Mouse (Mus musculus) testis, adult 2 months (tissue): ENCODE data around the gene Tnfrsf25. TPM values are rescaled to one million over a fixed set of nuclear protein-coding genes. Genes with fewer than 3 reads are reported as not detected.

ENCODE experiments used
- H3K27ac ChIP-seq: fragments of 200-500 bp; 2 replicates; pipeline ENCODE4 v1.5.1; 2012; ENCODE audit warnings: low read depth, low read length; ENCODE audit not compliant: control insufficient read depth, insufficient read depth
- H3K27me3 ChIP-seq: fragments of 200-500 bp; 2 replicates; pipeline ENCODE4 v1.6.1; 2012; ENCODE audit warnings: mild to moderate bottlenecking, low read length, moderate library complexity; ENCODE audit not compliant: control insufficient read depth, insufficient read depth
- H3K36me3 ChIP-seq: fragments of 200-500 bp; 2 replicates; pipeline ENCODE4 v1.6.1; 2012; ENCODE audit warnings: mild to moderate bottlenecking, low read length; ENCODE audit not compliant: control insufficient read depth, insufficient read depth
- H3K4me1 ChIP-seq: fragments of 200-500 bp; 2 replicates; pipeline ENCODE4 v1.6.1; 2012; ENCODE audit warnings: low read length; ENCODE audit not compliant: control insufficient read depth, insufficient read depth
- H3K4me3 ChIP-seq: fragments of 200-500 bp; 2 replicates; pipeline ENCODE4 v1.5.1; 2012; ENCODE audit warnings: low read depth, mild to moderate bottlenecking, low read length, moderate library complexity, mixed read lengths; ENCODE audit not compliant: control insufficient read depth
- CTCF ChIP-seq: fragments of 200-500 bp; IDR thresholded peaks from 2 replicates; pipeline ENCODE4 v1.5.1; 2012; ENCODE audit warnings: low read depth, mild to moderate bottlenecking, inconsistent platforms, low read length, moderate library complexity; ENCODE audit not compliant: control insufficient read depth, insufficient read depth, insufficient replicate concordance
- POLR2A ChIP-seq: fragments of 200-500 bp; IDR thresholded peaks from 2 replicates; pipeline ENCODE4 v1.6.1; 2012; ENCODE audit warnings: low read depth, mild to moderate bottlenecking, inconsistent platforms, low read length, moderate library complexity; ENCODE audit not compliant: control insufficient read depth
- polyA plus RNA-seq: library from polyadenylated mRNA; depleted of rRNA; stranded (reverse); fragments of >200 nt; gene quantifications from 2 replicates; pipeline ENCODE4 v1.2.3, GENCODE M21; 2012; rRNA removed

The Tnfrsf25 gene
- polyA plus RNA-seq, 1 experiment: 1.5 TPM

DNA sequence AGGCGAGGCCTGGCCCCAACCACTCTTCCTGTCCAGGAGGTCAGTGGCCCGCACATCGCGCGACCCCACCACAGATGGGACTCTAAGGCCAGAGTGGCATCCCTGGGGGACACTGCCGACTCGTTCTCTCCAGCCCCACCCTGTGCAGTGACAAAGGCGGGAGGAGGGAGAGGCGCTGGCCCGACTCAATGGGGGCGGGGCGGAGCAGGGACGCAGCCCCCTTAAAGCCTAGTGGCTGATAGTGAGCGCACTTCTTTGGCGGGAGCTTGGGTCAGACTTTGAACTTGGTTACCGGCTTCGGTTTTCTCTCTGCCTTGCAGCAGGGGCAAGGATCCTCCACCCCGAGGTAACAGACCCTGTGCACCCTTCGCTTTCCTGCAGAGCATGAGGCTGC lies 43.5 kb downstream of the Tnfrsf25 start:
- no peak overlapping the region for H3K27ac ChIP-seq
- peaks cover 13% of the 10 kb centered on the region for H3K4me1 ChIP-seq
- H3K27me3 ChIP-seq: no peaks in the 10 kb centered on the region
- TF ChIP-seq POLR2A (no peak), CTCF (no peak)
- H3K36me3 ChIP-seq: no peaks in the 10 kb centered on the region
- H3K4me3 ChIP-seq: peak overlapping the region; percentile 6; the same call in 1 of the 2 replicates

DNA sequence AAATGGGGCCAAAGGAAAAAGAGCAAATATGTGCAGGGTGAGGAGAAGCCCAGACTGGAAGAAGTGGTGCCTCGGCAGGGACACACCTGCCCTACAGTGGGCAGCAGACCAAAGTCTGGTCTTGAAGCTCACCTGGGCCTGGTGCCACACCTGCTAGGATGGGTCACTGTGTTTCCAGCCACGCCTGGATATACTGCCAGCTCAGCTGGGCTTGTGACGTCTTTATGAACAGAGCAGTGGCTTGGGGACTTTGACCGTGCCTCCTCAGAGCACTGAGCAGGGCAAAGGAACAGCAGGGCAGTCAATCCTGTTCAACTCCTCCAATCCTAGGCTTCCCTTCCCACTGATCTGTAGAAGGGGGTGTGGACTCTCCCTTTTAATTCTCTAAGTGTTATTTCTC lies 45.0 kb downstream of the Tnfrsf25 start:
- H3K36me3 ChIP-seq: no peaks in the 10 kb centered on the region
- no peaks in the 10 kb centered on the region for H3K27me3 ChIP-seq
- H3K4me3 ChIP-seq: no peak overlapping the region
- TF ChIP-seq POLR2A (no peak), CTCF (no peak)
- peaks cover 13% of the 10 kb centered on the region for H3K4me1 ChIP-seq
- no peak overlapping the region for H3K27ac ChIP-seq

DNA sequence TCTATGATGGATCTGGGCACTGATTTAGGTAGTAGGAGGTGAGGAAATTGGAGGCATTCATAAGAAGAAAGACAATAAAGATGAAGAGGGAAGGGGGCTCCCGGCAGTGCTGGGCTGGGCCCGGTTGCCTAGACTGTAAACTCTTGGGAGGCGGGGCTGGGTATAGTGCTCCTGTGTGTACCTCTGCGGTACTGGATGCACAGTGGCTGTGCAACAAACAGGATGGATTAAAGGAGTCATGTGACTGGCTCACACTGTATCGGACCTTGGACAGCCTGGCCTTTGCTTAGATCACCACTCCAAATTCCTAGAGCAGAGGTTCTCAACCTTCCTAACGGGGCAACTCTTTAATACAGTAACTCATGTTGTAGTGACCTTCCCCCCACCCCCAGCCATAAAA lies 45.9 kb downstream of the Tnfrsf25 start:
- peaks cover 13% of the 10 kb centered on the region for H3K4me1 ChIP-seq
- no peak for TF ChIP-seq CTCF
- TF ChIP-seq POLR2A: no peak
- H3K27me3 ChIP-seq: no peaks in the 10 kb centered on the region
- H3K36me3 ChIP-seq: no peaks in the 10 kb centered on the region
- H3K27ac ChIP-seq: no peak overlapping the region
- H3K4me3 ChIP-seq: no peak overlapping the region

GRCm38 (mm10) chr4:152162748-152163147 lies 47.0 kb downstream of the Tnfrsf25 start:
- Histone ChIP-seq H3K36me3 (no peaks in the 10 kb centered on the region), H3K4me1 (peaks cover 11% of the 10 kb centered on the region), H3K4me3 (no peak overlapping the region), H3K27ac (no peak overlapping the region), H3K27me3 (no peaks in the 10 kb centered on the region)
- TF ChIP-seq CTCF: no peak
- TF ChIP-seq POLR2A: no peak

DNA sequence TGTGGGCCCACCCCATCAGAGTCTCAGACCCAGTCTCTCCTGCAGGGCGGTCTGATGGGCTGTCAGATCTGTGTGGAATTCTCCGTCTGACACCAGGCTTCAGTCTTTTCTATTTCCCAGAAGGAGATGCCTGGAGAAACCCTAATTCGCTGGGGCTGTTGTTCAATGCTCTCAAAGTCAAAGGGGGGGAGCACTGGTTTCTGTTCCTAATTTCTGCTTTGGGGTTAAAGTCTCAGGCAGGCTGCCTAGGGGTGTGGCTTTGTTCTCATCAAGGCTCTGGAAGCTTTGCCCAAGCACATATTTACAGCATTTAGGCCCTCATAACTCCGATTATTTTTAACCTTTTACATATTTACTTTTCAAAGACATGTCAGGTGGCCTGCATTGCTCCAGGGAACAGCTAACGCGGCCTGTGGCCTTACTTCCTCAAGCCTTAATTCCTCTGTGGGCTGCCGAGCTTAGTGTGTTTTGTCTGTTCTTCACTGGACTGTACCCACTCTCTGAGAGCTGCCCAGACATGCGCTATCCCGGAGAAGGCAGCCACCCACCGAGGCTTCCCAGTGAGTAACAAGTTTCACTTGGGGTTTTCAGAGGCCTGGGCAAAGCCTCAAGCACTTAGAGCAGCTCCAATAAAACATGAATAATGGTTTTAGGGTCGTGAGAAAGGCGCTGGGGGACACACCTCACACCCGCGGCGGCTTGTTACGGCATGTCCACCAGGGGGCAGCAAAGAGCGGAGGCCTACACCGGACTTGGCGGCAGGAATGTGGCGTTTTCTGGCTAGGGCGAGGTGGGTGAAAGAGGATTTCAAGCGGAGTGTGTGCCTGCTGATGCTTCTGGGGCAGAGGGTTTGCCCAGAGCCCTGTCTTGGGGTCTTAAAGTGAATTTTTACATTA lies 49.5 kb downstream of the Tnfrsf25 start:
- Histone ChIP-seq H3K36me3 (no peaks in the 10 kb centered on the region), H3K4me3 (peak overlapping the region; percentile 49), H3K27me3 (no peaks in the 10 kb centered on the region), H3K4me1 (no peaks in the 10 kb centered on the region; the same call in none of the 2 replicates), H3K27ac (no peak overlapping the region)
- TF ChIP-seq POLR2A (no peak), CTCF (peak; percentile 96)

DNA sequence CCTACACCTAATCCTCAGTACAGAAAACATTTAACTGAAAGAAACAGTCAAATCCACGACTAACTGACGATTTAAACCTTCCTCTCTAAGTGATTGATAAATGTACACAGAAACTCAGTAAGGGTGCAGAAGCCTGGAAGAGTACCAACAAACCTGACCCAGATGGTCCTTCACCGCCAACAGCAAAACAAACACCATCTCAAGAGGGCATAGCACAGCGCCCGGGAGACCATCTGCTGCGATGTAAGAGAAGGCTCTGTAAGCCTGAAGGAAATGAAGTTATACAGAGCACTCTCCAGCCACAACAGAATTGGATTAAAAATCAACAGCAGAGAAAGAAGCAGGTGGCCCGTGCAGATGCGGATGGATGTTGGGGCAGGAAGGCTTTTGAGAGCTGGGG lies 52.3 kb downstream of the Tnfrsf25 start:
- Histone ChIP-seq H3K36me3 (no peaks in the 10 kb centered on the region), H3K4me3 (peak overlapping the region; percentile 61), H3K4me1 (peaks cover 4% of the 10 kb centered on the region), H3K27me3 (no peaks in the 10 kb centered on the region), H3K27ac (no peak overlapping the region)
- TF ChIP-seq CTCF (no peak), POLR2A (no peak)

DNA sequence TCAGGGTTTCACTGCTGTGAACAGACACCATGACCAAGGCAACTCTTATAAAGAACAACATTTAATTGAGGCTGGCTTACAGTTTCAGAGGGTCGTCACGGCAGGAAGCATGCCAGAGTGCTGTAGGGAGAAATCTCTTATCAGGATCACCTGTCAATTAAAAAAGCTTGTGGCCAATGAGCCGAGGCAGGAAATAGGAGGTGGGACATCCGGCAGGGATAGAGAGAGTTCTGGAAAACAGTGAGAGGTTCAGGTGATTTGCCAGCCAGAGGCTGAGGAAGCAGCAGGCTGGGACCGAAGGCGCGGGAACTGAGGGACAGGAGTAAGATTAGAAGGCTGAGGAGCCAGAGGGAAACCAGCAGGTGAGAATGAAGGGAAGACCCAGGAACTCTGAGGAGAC lies 53.4 kb downstream of the Tnfrsf25 start:
- Histone ChIP-seq H3K36me3 (no peaks in the 10 kb centered on the region), H3K4me1 (peaks cover 4% of the 10 kb centered on the region), H3K4me3 (peak overlapping the region; percentile 78), H3K27me3 (no peaks in the 10 kb centered on the region), H3K27ac (no peak overlapping the region)
- no peak for TF ChIP-seq CTCF
- no peak for TF ChIP-seq POLR2A

Other genes with a start within 250 kb of the Tnfrsf25 start
- 28.6 and 31.2 TPM in 2 replicates for gene Dnajc11, start 182.2 kb upstream of the Tnfrsf25 start, polyA plus RNA-seq
- 4.2 and 5.5 TPM in 2 replicates for gene Thap3, start 126.9 kb upstream of the Tnfrsf25 start, polyA plus RNA-seq
- 41.8 and 43.6 TPM in 2 replicates for gene Phf13, start 119.7 kb upstream of the Tnfrsf25 start, polyA plus RNA-seq
- 17.1 TPM in 2 replicates for gene Klhl21, start 107.1 kb upstream of the Tnfrsf25 start, polyA plus RNA-seq
- gene Zbtb48, start 88.3 kb upstream of the Tnfrsf25 start, polyA plus RNA-seq: 18.2 and 22.4 TPM in 2 replicates
- 30.2 and 37.6 TPM in 2 replicates for gene Tas1r1, start 77.4 kb upstream of the Tnfrsf25 start, polyA plus RNA-seq
- gene Nol9, start 76.6 kb upstream of the Tnfrsf25 start, polyA plus RNA-seq: 7.7 and 8.0 TPM in 2 replicates
- 8.8 and 9.7 TPM in 2 replicates for gene Plekhg5, start 43.4 kb upstream of the Tnfrsf25 start, polyA plus RNA-seq
- gene Espn, start 36.4 kb downstream of the Tnfrsf25 start, polyA plus RNA-seq: 84.1 and 87.1 TPM in 2 replicates
- 0.42 and 0.73 TPM in 2 replicates for gene Hes2, start 42.9 kb downstream of the Tnfrsf25 start, polyA plus RNA-seq
- gene Acot7, start 62.2 kb downstream of the Tnfrsf25 start, polyA plus RNA-seq: 685 and 754 TPM in 2 replicates
- 17.2 and 18.9 TPM in 2 replicates for gene Gpr153, start 158.3 kb downstream of the Tnfrsf25 start, polyA plus RNA-seq
- 1.5 and 1.6 TPM in 2 replicates for gene Hes3, start 175.7 kb downstream of the Tnfrsf25 start, polyA plus RNA-seq
- 50.9 and 51.6 TPM in 2 replicates for gene Icmt, start 181.3 kb downstream of the Tnfrsf25 start, polyA plus RNA-seq
- gene Rnf207, start 203.1 kb downstream of the Tnfrsf25 start, polyA plus RNA-seq: 0.22 and 0.43 TPM in 2 replicates
- 47.5 and 49.7 TPM in 2 replicates for gene Rpl22, start 209.8 kb downstream of the Tnfrsf25 start, polyA plus RNA-seq
- gene Chd5, start 222.7 kb downstream of the Tnfrsf25 start, polyA plus RNA-seq: 87.3 and 88.7 TPM in 2 replicates